Mouse (Mus musculus) kidney, embryonic 16.5 days (tissue): ENCODE measurements around the gene Apela. TPM values are rescaled to one million over a fixed set of nuclear protein-coding genes. Genes with fewer than 3 reads are reported as not detected.

Experiments
- polyA plus RNA-seq: library from polyadenylated mRNA; unstranded; fragments of >200 nt; fragmentation: Nextera tagmentation; extraction: Ambion mirVana; gene quantifications from 2 replicates; pipeline ENCODE4 v1.2.1, GENCODE M21; 2015

Gene Apela
- polyA plus RNA-seq, 1 experiment from 2014 or later, result 13.8 TPM

Other genes with a start within 250 kb of the Apela start
- 6.7 and 6.9 TPM in 2 replicates for gene Klhl2, start 187.3 kb downstream of the Apela start, polyA plus RNA-seq
- gene Tmem192, start 90.2 kb downstream of the Apela start, polyA plus RNA-seq, result 33.1 and 34.4 TPM in 2 replicates
- 0.09 TPM in 1 of 2 replicates, not detected in the other for gene Trim75, start 49.5 kb downstream of the Apela start, polyA plus RNA-seq
- gene Trim61, start 18.8 kb downstream of the Apela start, polyA plus RNA-seq, result 0.15 and 0.57 TPM in 2 replicates
- 0.07 and 0.08 TPM in 2 replicates for gene Trim60, start 18.8 kb downstream of the Apela start, polyA plus RNA-seq
- not detected in 2 replicates for gene Gm10663, start 37.7 kb upstream of the Apela start, polyA plus RNA-seq
- gene BC030870, start 92.2 kb upstream of the Apela start, polyA plus RNA-seq, result 0.15 and 0.17 TPM in 2 replicates